Mouse (Mus musculus) bone marrow macrophage, adult 2 months (primary cell): ENCODE results near the gene Fcer1g.

Experiments used
- CTCF ChIP-seq: IDR thresholded peaks from 2 replicates; pipeline ENCODE4 v1.5.1; 2012; ENCODE audit warnings: low read depth, mild to moderate bottlenecking, low read length, moderate library complexity
- POLR2A ChIP-seq: IDR thresholded peaks from 2 replicates; pipeline ENCODE4 v1.6.1; 2012; ENCODE audit warnings: mild to moderate bottlenecking, low read depth, low read length, borderline replicate concordance

DNA sequence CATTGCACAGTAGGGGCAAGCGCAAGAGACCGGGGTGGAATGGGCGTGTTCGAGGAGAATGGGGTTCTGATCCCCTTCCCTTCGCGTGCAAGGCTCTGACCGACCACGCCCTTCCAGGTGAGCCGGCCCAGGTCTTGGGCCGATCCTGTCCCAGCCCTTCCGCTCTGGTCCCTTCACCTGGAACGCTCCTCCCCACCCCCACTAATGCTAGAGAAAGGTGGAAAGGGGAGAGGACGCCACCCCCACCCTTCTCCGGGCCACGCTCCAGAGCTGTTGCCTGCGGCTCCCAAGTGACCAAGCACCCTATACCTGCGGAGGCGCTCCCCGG is 36.4 kb upstream of the Fcer1g start:
- TF ChIP-seq POLR2A (no peak), CTCF (no peak)
